Mouse (Mus musculus): ENCODE results near the gene Dlec1.

GRCm38 (mm10) chr9:119092473-119093418 is 9.5 kb upstream of the Dlec1 start:
- TF ChIP-seq CTCF (IDR thresholded peaks at IDR 0.05; ENCODE audit: extremely low read depth, insufficient read length, insufficient replicate concordance, low read depth, low read length) (no peak), POLR2A (IDR thresholded peaks at IDR 0.05; ENCODE audit: low read depth, low read length) (no peak)

Data from small intestine, adult 2 months (tissue).